In genomic region chr2:125031562-125032257, GRCm38 (mm10) we compare ENCODE assay signal across 10 mouse cellular contexts. TPM values are rescaled to one million over a fixed set of nuclear protein-coding genes. Genes with fewer than 3 reads are reported as not detected.
DNase-seq lines count a peak whose midpoint lies in the region; ATAC-seq and TF ChIP-seq lines count a peak whose summit lies in the region.
"Had no signal": no experiment of that assay in that cellular context is flagged by ENCODE, and none has a peak within 500 bp of the region (broad histone marks: within the 10 kb centered on the region; RNA-seq: fewer than 3 reads in every experiment).

No protein-coding gene starts in this region.

- H3K4me1 ChIP-seq in kidney, postnatal 0 days (replicated peaks; ENCODE audit: insufficient read depth, low read length) = no peaks in the 10 kb centered on the region
- peaks cover 21% of the 10 kb centered on the region for H3K4me1 ChIP-seq in cerebellum, adult 2 months (ENCODE audit: control insufficient read depth, insufficient read depth, low read length)

- H3K9ac ChIP-seq in kidney, postnatal 0 days (ENCODE audit: low read depth, low read length) = no peak overlapping the region

- H3K4me2 ChIP-seq in kidney, postnatal 0 days (ENCODE audit: low read length) = no peak overlapping the region

- ATAC-seq in kidney, postnatal 0 days (replicated peaks; ENCODE audit: low FRiP score, low read depth) = no peak
- ATAC-seq: intestine, postnatal 0 days had no signal

- no peak overlapping the region for H3K4me3 ChIP-seq in kidney, postnatal 0 days (replicated peaks; ENCODE audit: low read depth, low read length)
- peak overlapping the region; percentile 45 for H3K4me3 ChIP-seq in cerebellum, adult 2 months (replicated peaks; ENCODE audit: insufficient read depth, low read depth, low read length)

- no peaks in the 10 kb centered on the region for H3K9me3 ChIP-seq in kidney, postnatal 0 days (replicated peaks; ENCODE audit: low read length)

- H3K27ac ChIP-seq in kidney, postnatal 0 days = 0 out of 2 replicates have a peak overlapping the region, but pooled peaks have one; percentile 1
- peak overlapping the region; percentile 69 for H3K27ac ChIP-seq in cerebellum, adult 2 months (ENCODE audit: insufficient read depth, low read length)

- no peak for TF ChIP-seq CTCF in kidney, postnatal 0 days (IDR thresholded peaks at IDR 0.05; ENCODE audit: low read depth)
- no peak for TF ChIP-seq CTCF in cerebellum, adult 2 months (IDR thresholded peaks at IDR 0.05; ENCODE audit: borderline replicate concordance, insufficient read depth, low read depth, low read length)

- DNase-seq in kidney, postnatal 0 days (ENCODE audit: low spot score) = no peak
- no peak for DNase-seq in kidney, adult 11 months
- peak; percentile 85 to 94 for DNase-seq in cerebellum, adult 2 months
- DNase-seq in layer of hippocampus, adult 8-10 months (ENCODE audit: low spot score in 2 of 2) = peak; percentile 74 to 84
- peak; percentile 31 for DNase-seq in right cerebral cortex, adult 18-20 months
- DNase-seq in urinary bladder, adult 2 months (ENCODE audit: low spot score) = no peak
- DNase-seq in urinary bladder, postnatal 14 days (ENCODE audit: low spot score) = no peak
- DNase-seq in embryo, embryonic 10.5 days (ENCODE audit: low spot score) = no peak

- H3K27me3 ChIP-seq in kidney, postnatal 0 days (ENCODE audit: insufficient read depth, low read length) = no peaks in the 10 kb centered on the region
- no peaks in the 10 kb centered on the region for H3K27me3 ChIP-seq in cerebellum, adult 2 months (ENCODE audit: control insufficient read depth, insufficient read depth, low read length)
- H3K27me3 ChIP-seq: CH12.LX had no signal

- TF ChIP-seq POLR2A in cerebellum, adult 2 months (IDR thresholded peaks at IDR 0.05; ENCODE audit: borderline replicate concordance, insufficient read depth, low read length) = no peak

- H3K36me3 ChIP-seq in kidney, postnatal 0 days (ENCODE audit: insufficient read depth, low read length) = no peaks in the 10 kb centered on the region

- WGBS in kidney, postnatal 0 days = 80% methylated on average over 12 of the region's 12 CpGs
- 10% methylated on average over 12 of the region's 12 CpGs for WGBS in cerebellum, adult 2 months

RNA-seq across cellular contexts. Expression of gene Slc24a5, which starts 36.2 kb away (rescaled TPM):
- 3.2 and 4.9 TPM in 2 replicates for polyA plus RNA-seq in kidney, postnatal 0 days (2015; fragmentation: Nextera tagmentation; extraction: Ambion mirVana)
- polyA plus RNA-seq in cerebellum, adult 2 months (2012; rRNA removed) = 0.70 and 2.2 TPM in 2 replicates
- total RNA-seq in layer of hippocampus, adult 8-10 months (2022) = 1 to 10 TPM in 3 of 4 experiments, under 1 TPM in 1; 0.69 to 1.4 (median 1.3) TPM
- 0.15 and 0.16 TPM in 2 replicates for polyA plus RNA-seq in urinary bladder, adult 2 months (2012; rRNA removed)
- total RNA-seq: CH12.LX had no signal
- polyA plus RNA-seq: intestine, postnatal 0 days had no signal

Comparison
In these comparisons a context has a peak if more than half of its experiments do, and no peak if none do; other contexts are left out.
1. DNase-seq: peak in cerebellum, adult 2 months (2 of 2), layer of hippocampus, adult 8-10 months (2 of 2) and right cerebral cortex, adult 18-20 months (single experiment); none in kidney, postnatal 0 days (single experiment), kidney, adult 11 months (single experiment), urinary bladder, adult 2 months (single experiment), urinary bladder, postnatal 14 days (single experiment) and embryo, embryonic 10.5 days (single experiment).